Mouse (Mus musculus): Measurements from ENCODE around the gene Opcml. TPM values are rescaled to one million over a fixed set of nuclear protein-coding genes. Genes with fewer than 3 reads are reported as not detected.

Opcml gene
- polyA plus RNA-seq, 1 experiment from 2014 or later: 0.02 TPM

DNA sequence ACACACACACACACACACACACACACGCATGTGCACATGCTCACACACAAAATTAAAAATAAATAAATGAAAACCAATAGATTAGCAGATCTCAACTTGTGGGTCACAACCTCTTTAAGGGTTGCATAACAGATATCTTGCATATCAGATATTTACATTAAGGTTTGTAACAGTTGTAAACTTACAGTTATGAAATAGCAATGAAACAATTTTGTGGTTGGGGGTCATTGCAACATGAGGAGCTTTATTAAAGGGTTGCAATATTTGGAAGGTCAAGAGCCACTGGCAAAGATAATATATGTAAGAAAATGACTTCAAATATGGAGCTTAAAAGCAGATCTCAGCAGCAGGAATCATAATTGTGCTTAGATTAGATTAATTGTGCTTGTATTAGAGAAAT lies 132.9 kb downstream of the Opcml start:
- Histone ChIP-seq H3K4me2 (ENCODE audit: low read depth, low read length) (no peak overlapping the region), H3K27me3 (ENCODE audit: insufficient read depth, low read length) (no peaks in the 10 kb centered on the region), H3K36me3 (replicated peaks; ENCODE audit: insufficient read depth, low read length) (no peaks in the 10 kb centered on the region), H3K4me1 (ENCODE audit: insufficient read depth) (no peaks in the 10 kb centered on the region), H3K9ac (replicated peaks) (no peak overlapping the region), H3K4me3 (ENCODE audit: low read depth, low read length) (no peak overlapping the region), H3K9me3 (ENCODE audit: low read length) (no peaks in the 10 kb centered on the region), H3K27ac (ENCODE audit: low read depth) (no peak overlapping the region)
- 82% methylated on average over 1 of the region's 1 CpGs for WGBS (ENCODE audit: insufficient replicate concordance)
- DNase-seq (no peak), ATAC-seq (no peak)
- TF ChIP-seq EP300 (IDR thresholded peaks at IDR 0.05; ENCODE audit: low read depth) (no peak), CTCF (IDR thresholded peaks at IDR 0.05; ENCODE audit: low read depth) (no peak)

GRCm38 (mm10) chr9:27923945-27924825 lies 133.6 kb downstream of the Opcml start:
- H3K4me2 ChIP-seq (ENCODE audit: low read depth, low read length): no peak overlapping the region
- no peak for DNase-seq
- H3K27me3 ChIP-seq (ENCODE audit: insufficient read depth, low read length): no peaks in the 10 kb centered on the region
- H3K27ac ChIP-seq (ENCODE audit: low read depth): no peak overlapping the region
- ATAC-seq: no peak
- no peaks in the 10 kb centered on the region for H3K36me3 ChIP-seq (replicated peaks; ENCODE audit: insufficient read depth, low read length)
- no peak overlapping the region for H3K4me3 ChIP-seq (ENCODE audit: low read depth, low read length)
- no peak for TF ChIP-seq EP300 (IDR thresholded peaks at IDR 0.05; ENCODE audit: low read depth)
- no peak for TF ChIP-seq CTCF (IDR thresholded peaks at IDR 0.05; ENCODE audit: low read depth)
- H3K9me3 ChIP-seq (ENCODE audit: low read length): no peaks in the 10 kb centered on the region
- H3K9ac ChIP-seq (replicated peaks): no peak overlapping the region
- H3K4me1 ChIP-seq (ENCODE audit: insufficient read depth): no peaks in the 10 kb centered on the region
- WGBS (ENCODE audit: insufficient replicate concordance): 39% methylated on average over 4 of the region's 4 CpGs

GRCm38 (mm10) chr9:27925650-27926049 lies 135.1 kb downstream of the Opcml start:
- DNase-seq (no peak), ATAC-seq (no peak)
- no peak overlapping the region for H3K4me3 ChIP-seq (ENCODE audit: low read depth, low read length)
- H3K36me3 ChIP-seq (replicated peaks; ENCODE audit: insufficient read depth, low read length): no peaks in the 10 kb centered on the region
- no peak overlapping the region for H3K4me2 ChIP-seq (ENCODE audit: low read depth, low read length)
- no peaks in the 10 kb centered on the region for H3K9me3 ChIP-seq (ENCODE audit: low read length)
- 62% methylated on average over 2 of the region's 2 CpGs for WGBS (ENCODE audit: insufficient replicate concordance)
- no peak overlapping the region for H3K9ac ChIP-seq (replicated peaks)
- H3K4me1 ChIP-seq (ENCODE audit: insufficient read depth): no peaks in the 10 kb centered on the region
- H3K27me3 ChIP-seq (ENCODE audit: insufficient read depth, low read length): no peaks in the 10 kb centered on the region
- TF ChIP-seq CTCF (IDR thresholded peaks at IDR 0.05; ENCODE audit: low read depth) (no peak), EP300 (IDR thresholded peaks at IDR 0.05; ENCODE audit: low read depth) (no peak)
- no peak overlapping the region for H3K27ac ChIP-seq (ENCODE audit: low read depth)

DNA sequence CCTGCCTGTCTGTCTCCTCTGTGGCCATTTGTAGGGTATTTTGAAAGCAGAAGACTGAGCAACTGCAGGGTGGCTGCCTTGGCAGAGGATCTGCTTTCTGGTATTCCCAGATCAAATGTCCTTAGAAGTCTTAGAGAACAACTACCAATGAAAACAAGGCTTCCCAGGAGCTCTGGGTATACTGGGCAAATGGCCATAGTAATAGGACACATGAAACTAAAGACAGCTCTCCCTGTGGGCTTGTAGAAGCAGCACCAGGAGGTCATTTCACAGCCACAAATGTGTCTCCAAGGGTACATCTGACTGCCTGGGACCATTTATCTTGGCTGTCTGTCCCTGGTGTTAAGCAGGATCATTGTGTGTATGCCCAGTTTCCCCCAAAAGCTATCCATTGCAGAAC lies 146.7 kb downstream of the Opcml start:
- no peak for ATAC-seq
- DNase-seq: no peak
- TF ChIP-seq EP300 (IDR thresholded peaks at IDR 0.05; ENCODE audit: low read depth): no peak
- no peak for TF ChIP-seq CTCF (IDR thresholded peaks at IDR 0.05; ENCODE audit: low read depth)
- Histone ChIP-seq H3K9me3 (ENCODE audit: low read length) (no peaks in the 10 kb centered on the region), H3K4me1 (ENCODE audit: insufficient read depth) (no peaks in the 10 kb centered on the region), H3K36me3 (replicated peaks; ENCODE audit: insufficient read depth, low read length) (no peaks in the 10 kb centered on the region), H3K27ac (ENCODE audit: low read depth) (no peak overlapping the region), H3K27me3 (ENCODE audit: insufficient read depth, low read length) (no peaks in the 10 kb centered on the region), H3K4me3 (ENCODE audit: low read depth, low read length) (no peak overlapping the region), H3K4me2 (ENCODE audit: low read depth, low read length) (no peak overlapping the region), H3K9ac (replicated peaks) (no peak overlapping the region)

DNA sequence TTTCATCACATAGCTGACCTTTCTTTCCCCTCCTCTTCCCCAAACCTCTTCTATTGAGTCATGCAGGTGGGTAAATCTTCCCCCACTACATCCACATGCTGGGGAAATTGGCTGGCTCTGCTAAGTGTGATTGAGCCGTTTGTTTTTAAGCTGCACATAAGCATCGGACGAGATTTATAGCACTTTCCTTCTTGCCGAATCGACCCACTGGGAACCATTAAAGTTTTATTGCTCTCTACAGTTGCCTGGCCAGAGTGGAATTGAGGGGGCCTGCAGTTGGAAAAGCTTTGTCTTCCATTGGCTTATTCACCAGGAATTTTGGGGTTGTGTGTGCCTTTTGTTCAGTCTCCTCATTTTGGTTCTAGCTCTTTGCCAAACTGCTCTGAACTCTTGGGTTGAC lies 147.1 kb downstream of the Opcml start:
- H3K9ac ChIP-seq (replicated peaks): no peak overlapping the region
- 68% methylated on average over 5 of the region's 5 CpGs for WGBS (ENCODE audit: insufficient replicate concordance)
- H3K36me3 ChIP-seq (replicated peaks; ENCODE audit: insufficient read depth, low read length): no peaks in the 10 kb centered on the region
- no peak overlapping the region for H3K27ac ChIP-seq (ENCODE audit: low read depth)
- no peak overlapping the region for H3K4me3 ChIP-seq (ENCODE audit: low read depth, low read length)
- H3K4me2 ChIP-seq (ENCODE audit: low read depth, low read length): no peak overlapping the region
- ATAC-seq: no peak
- H3K4me1 ChIP-seq (ENCODE audit: insufficient read depth): no peaks in the 10 kb centered on the region
- no peaks in the 10 kb centered on the region for H3K9me3 ChIP-seq (ENCODE audit: low read length)
- DNase-seq: no peak
- TF ChIP-seq EP300 (IDR thresholded peaks at IDR 0.05; ENCODE audit: low read depth) (no peak), CTCF (IDR thresholded peaks at IDR 0.05; ENCODE audit: low read depth) (no peak)
- H3K27me3 ChIP-seq (ENCODE audit: insufficient read depth, low read length): no peaks in the 10 kb centered on the region

GRCm38 (mm10) chr9:27945323-27946010 lies 154.9 kb downstream of the Opcml start:
- ATAC-seq (no peak), DNase-seq (no peak)
- 68% methylated on average over 11 of the region's 11 CpGs for WGBS (ENCODE audit: insufficient replicate concordance)
- Histone ChIP-seq H3K4me1 (ENCODE audit: insufficient read depth) (no peaks in the 10 kb centered on the region), H3K27me3 (ENCODE audit: insufficient read depth, low read length) (no peaks in the 10 kb centered on the region), H3K4me3 (ENCODE audit: low read depth, low read length) (no peak overlapping the region), H3K9ac (replicated peaks) (no peak overlapping the region), H3K36me3 (replicated peaks; ENCODE audit: insufficient read depth, low read length) (no peaks in the 10 kb centered on the region), H3K4me2 (ENCODE audit: low read depth, low read length) (no peak overlapping the region), H3K9me3 (ENCODE audit: low read length) (no peaks in the 10 kb centered on the region), H3K27ac (ENCODE audit: low read depth) (no peak overlapping the region)
- TF ChIP-seq CTCF (IDR thresholded peaks at IDR 0.05; ENCODE audit: low read depth) (no peak), EP300 (IDR thresholded peaks at IDR 0.05; ENCODE audit: low read depth) (no peak)
